Mouse (Mus musculus) hindbrain, embryonic 10.5 days (tissue): Measurements from ENCODE around the gene P2rx7. TPM values are rescaled to one million over a fixed set of nuclear protein-coding genes. Genes with fewer than 3 reads are reported as not detected.
A peak's percentile ranks its signal among the peaks of the same experiment; 100 is the strongest.

Experiments used
- DNase-seq: peaks from one replicate; pipeline ENCODE4 v3.0.0-alpha.2; 2017; ENCODE audit warnings: low spot score
- H3K27ac ChIP-seq: fragments of 300-500 bp; sonication (generic); 2 replicates; pipeline ENCODE4 v1.5.1; 2016; ENCODE audit warnings: mild to moderate bottlenecking, moderate library complexity
- H3K27me3 ChIP-seq: fragments of 300-500 bp; sonication (generic); 2 replicates; pipeline ENCODE4 v1.6.1; 2016; ENCODE audit warnings: mild to moderate bottlenecking; ENCODE audit not compliant: poor library complexity, insufficient read depth, severe bottlenecking
- H3K36me3 ChIP-seq: fragments of 300-500 bp; sonication (generic); 2 replicates; pipeline ENCODE4 v1.6.1; 2016; ENCODE audit warnings: mild to moderate bottlenecking, moderate library complexity
- H3K4me1 ChIP-seq: fragments of 300-500 bp; sonication (generic); replicated peaks from 2 replicates; pipeline ENCODE4 v1.6.1; 2016; ENCODE audit warnings: mild to moderate bottlenecking
- H3K4me3 ChIP-seq: fragments of 300-500 bp; sonication (generic); 2 replicates; pipeline ENCODE4 v1.5.1; 2016; ENCODE audit warnings: mild to moderate bottlenecking, moderate library complexity
- H3K9me3 ChIP-seq: fragments of 300-500 bp; sonication (generic); 2 replicates; pipeline ENCODE4 v1.6.1; 2016; ENCODE audit warnings: mild to moderate bottlenecking, moderate library complexity
- WGBS: fragments of 180-500 bp; shearing (Covaris S2); methylation state at CpG from one replicate; pipeline ENCODE4 v1.1.7; 2016; 5-methylcytosine and 5-hydroxymethylcytosine counted together
- polyA plus RNA-seq: library from polyadenylated mRNA; unstranded; fragments of >200 nt; fragmentation: Nextera tagmentation; extraction: Ambion mirVana; gene quantifications from 2 replicates; pipeline ENCODE4 v1.2.1, GENCODE M21; 2016

The P2rx7 gene
- polyA plus RNA-seq, 1 experiment from 2014 or later = 2.1 TPM

GRCm38 (mm10) chr5:122726595-122726994, 82.9 kb downstream of the P2rx7 start:
- no peak for DNase-seq
- H3K27me3 ChIP-seq = no peaks in the 10 kb centered on the region
- no peak overlapping the region for H3K4me3 ChIP-seq
- H3K4me1 ChIP-seq = peaks cover 2% of the 10 kb centered on the region
- no peak overlapping the region for H3K27ac ChIP-seq
- WGBS = 72% methylated on average over 5 of the region's 5 CpGs
- no peaks in the 10 kb centered on the region for H3K9me3 ChIP-seq
- peaks cover 7% of the 10 kb centered on the region for H3K36me3 ChIP-seq

DNA sequence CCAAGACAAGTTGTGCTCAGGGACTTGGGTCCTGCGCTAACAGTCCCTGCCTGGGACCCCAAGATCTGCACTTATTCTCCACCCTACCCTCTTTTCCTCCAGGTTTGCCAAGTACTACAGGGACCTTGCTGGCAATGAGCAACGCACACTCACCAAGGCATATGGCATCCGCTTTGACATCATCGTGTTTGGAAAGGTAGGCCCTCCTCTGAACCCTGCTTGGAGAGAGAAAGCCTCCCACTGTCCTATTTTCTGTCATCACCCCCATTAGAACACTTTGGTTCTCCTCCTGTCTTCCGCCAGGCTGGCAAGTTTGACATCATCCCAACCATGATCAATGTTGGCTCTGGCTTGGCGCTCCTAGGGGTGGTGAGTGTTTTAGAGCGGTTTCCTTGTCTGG, 83.4 kb downstream of the P2rx7 start:
- Histone ChIP-seq H3K9me3 (no peaks in the 10 kb centered on the region), H3K4me3 (no peak overlapping the region), H3K36me3 (peaks cover 7% of the 10 kb centered on the region), H3K27me3 (no peaks in the 10 kb centered on the region), H3K27ac (no peak overlapping the region), H3K4me1 (peaks cover 7% of the 10 kb centered on the region)
- WGBS = 93% methylated on average over 7 of the region's 7 CpGs
- no peak for DNase-seq

DNA sequence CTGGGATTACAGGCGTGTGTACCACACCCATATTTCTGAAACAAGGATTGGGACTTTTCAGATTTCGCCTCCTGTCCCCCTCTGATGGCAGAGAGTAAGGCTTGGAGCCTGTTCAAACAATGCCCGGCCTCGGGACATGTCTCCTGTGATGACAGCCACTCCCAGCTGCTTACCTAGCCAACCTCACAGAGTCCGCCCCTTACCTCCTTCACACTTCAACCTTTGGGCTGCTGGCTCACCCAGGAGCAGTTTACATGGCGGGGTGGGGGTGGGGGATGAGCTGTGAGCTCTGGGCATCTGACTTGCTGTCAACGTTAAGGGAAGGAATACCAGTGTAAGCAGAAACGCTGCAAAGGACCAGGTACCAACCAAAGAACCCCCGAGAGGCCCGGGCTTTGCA, 87.1 kb downstream of the P2rx7 start:
- Histone ChIP-seq H3K27me3 (no peaks in the 10 kb centered on the region), H3K9me3 (no peaks in the 10 kb centered on the region), H3K4me3 (no peak overlapping the region), H3K4me1 (peaks cover 19% of the 10 kb centered on the region), H3K36me3 (peaks cover 17% of the 10 kb centered on the region), H3K27ac (no peak overlapping the region)
- DNase-seq = no peak
- 86% methylated on average over 10 of the region's 10 CpGs for WGBS

DNA sequence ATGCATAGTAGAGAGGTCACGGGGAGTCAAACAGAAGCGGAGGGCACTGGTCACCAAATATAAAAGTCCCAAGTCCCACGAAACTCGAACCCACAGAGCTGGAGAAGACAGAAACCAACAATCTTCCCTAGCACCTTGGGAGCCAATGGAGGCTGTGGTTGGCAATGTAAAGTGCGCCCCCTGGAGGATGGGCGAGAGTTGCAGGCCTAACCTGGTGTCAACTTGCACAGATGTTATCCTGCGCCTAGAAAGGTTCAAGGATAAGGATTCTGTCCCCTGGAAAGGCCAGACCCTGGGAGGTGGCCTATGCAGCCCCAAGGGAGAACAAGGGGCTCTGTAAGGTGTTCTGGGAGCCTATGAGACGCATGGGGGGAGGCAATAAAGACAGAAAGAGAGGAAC, 87.6 kb downstream of the P2rx7 start:
- 69% methylated on average over 8 of the region's 8 CpGs for WGBS
- peak overlapping the region; percentile 45; the same call in 1 of the 2 replicates for H3K27ac ChIP-seq
- DNase-seq = peak; percentile 42
- peaks cover 19% of the 10 kb centered on the region for H3K36me3 ChIP-seq
- H3K9me3 ChIP-seq = no peaks in the 10 kb centered on the region
- no peak overlapping the region for H3K4me3 ChIP-seq
- H3K27me3 ChIP-seq = no peaks in the 10 kb centered on the region
- H3K4me1 ChIP-seq = peaks cover 19% of the 10 kb centered on the region

- Histone ChIP-seq H3K4me1 (peaks cover 24% of the 10 kb centered on the region), H3K27me3 (no peaks in the 10 kb centered on the region), H3K4me3 (no peak overlapping the region), H3K27ac (peak overlapping the region; percentile 45; the same call in 1 of the 2 replicates), H3K9me3 (no peaks in the 10 kb centered on the region), H3K36me3 (peaks cover 27% of the 10 kb centered on the region)
- 59% methylated on average over 15 of the region's 15 CpGs for WGBS
- peak; percentile 29 for DNase-seq
Measured at GRCm38 (mm10) chr5:122731991-122732673, 88.4 kb downstream of the P2rx7 start.

DNA sequence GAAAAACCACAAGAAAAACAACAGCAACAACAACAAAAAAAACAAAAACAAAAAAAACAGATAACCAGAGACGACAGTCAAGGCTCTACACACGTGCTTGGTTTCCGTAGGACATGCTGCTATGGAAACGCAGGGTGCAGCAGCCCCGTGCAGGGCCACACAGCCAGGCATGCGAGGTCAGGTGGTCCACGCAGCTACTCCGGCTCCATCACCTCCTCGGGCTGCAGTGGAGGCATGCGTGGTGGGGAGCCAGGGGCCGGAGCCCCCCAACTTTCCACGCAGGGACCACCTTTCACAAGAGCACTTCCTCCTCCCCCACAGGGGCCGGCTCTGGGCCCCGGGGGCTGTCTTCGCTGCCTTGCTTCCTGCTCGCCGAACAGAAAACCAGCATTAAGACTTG, 90.2 kb downstream of the P2rx7 start:
- WGBS = 61% methylated on average over 17 of the region's 17 CpGs
- DNase-seq = no peak
- Histone ChIP-seq H3K4me1 (peaks cover 24% of the 10 kb centered on the region), H3K4me3 (no peak overlapping the region), H3K9me3 (no peaks in the 10 kb centered on the region), H3K27me3 (no peaks in the 10 kb centered on the region), H3K27ac (peak overlapping the region; percentile 59), H3K36me3 (peaks cover 32% of the 10 kb centered on the region)

GRCm38 (mm10) chr5:122735853-122736252, 92.1 kb downstream of the P2rx7 start:
- 82% methylated on average over 7 of the region's 7 CpGs for WGBS
- peaks cover 24% of the 10 kb centered on the region for H3K4me1 ChIP-seq
- no peak overlapping the region for H3K4me3 ChIP-seq
- DNase-seq = no peak
- H3K36me3 ChIP-seq = peaks cover 34% of the 10 kb centered on the region
- H3K27ac ChIP-seq = no peak overlapping the region
- H3K27me3 ChIP-seq = no peaks in the 10 kb centered on the region
- no peaks in the 10 kb centered on the region for H3K9me3 ChIP-seq

DNA sequence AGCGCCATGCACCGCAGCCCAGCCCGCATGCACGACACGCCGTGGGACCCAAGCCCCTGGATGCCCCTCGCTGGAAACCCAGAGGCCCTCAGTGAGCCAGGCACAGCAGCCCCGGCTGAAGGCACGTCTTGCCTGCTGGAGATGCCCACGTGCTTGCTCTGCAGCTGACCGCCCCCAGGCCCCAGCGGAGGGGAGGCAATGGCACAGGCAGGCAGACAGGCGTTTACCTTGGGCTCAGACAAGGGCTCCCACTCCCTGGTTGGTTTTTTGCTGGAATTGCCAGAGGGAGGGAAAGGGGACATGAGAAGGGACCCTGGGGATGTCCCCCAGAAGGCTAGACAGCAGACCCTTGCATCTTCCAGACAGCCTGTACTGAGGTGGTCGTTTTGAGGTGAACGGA, 93.0 kb downstream of the P2rx7 start:
- Histone ChIP-seq H3K4me3 (no peak overlapping the region), H3K36me3 (peaks cover 43% of the 10 kb centered on the region), H3K9me3 (no peaks in the 10 kb centered on the region), H3K27ac (peak overlapping the region; percentile 56; the same call in 1 of the 2 replicates), H3K27me3 (no peaks in the 10 kb centered on the region), H3K4me1 (peaks cover 20% of the 10 kb centered on the region)
- 90% methylated on average over 15 of the region's 15 CpGs for WGBS
- DNase-seq = no peak

Other genes starting within 250 kb of the P2rx7 start
- 52.0 and 54.8 TPM in 2 replicates for gene Anapc7, start 222.2 kb upstream of the P2rx7 start, polyA plus RNA-seq
- gene Atp2a2, start 141.7 kb upstream of the P2rx7 start, polyA plus RNA-seq = 38.8 and 41.9 TPM in 2 replicates
- gene Ift81, start 29.4 kb upstream of the P2rx7 start, polyA plus RNA-seq = 39.6 and 45.3 TPM in 2 replicates
- gene P2rx4, start 63.6 kb downstream of the P2rx7 start, polyA plus RNA-seq = 5.8 and 6.2 TPM in 2 replicates
- 25.1 and 29.3 TPM in 2 replicates for gene Camkk2, start 135.5 kb downstream of the P2rx7 start, polyA plus RNA-seq
- gene Anapc5, start 177.4 kb downstream of the P2rx7 start, polyA plus RNA-seq = 491 and 495 TPM in 2 replicates
- gene Rnf34, start 206.1 kb downstream of the P2rx7 start, polyA plus RNA-seq = 47.6 and 48.3 TPM in 2 replicates